Mouse (Mus musculus) R1 (cell line): ENCODE results near the gene Scrt2.
A peak's percentile ranks its signal among the peaks of the same experiment; 100 is the strongest.
"Not testable (repeated sequence)": the region's sequence is repeated elsewhere in the genome, so short reads cannot be mapped to it uniquely, and the experiment has no call there.

Source experiments
- DNase-seq: peaks from one replicate; pipeline ENCODE4 v3.0.0-alpha.2; 2018; ENCODE audit warnings: low read depth, low spot score

Gene Scrt2

GRCm38 (mm10) chr2:152080685-152081541 lies at the start of gene Scrt2:
Scrt2 (plus strand) TSS chr2:152081529.
- no peak for DNase-seq

- DNase-seq: no peak
Observed at GRCm38 (mm10) chr2:152040101-152040500, 41.2 kb upstream of the Scrt2 start.

GRCm38 (mm10) chr2:152047116-152048002 lies 34.0 kb upstream of the Scrt2 start:
- peak; percentile 14 for DNase-seq

GRCm38 (mm10) chr2:152048003-152048980 lies 33.0 kb upstream of the Scrt2 start:
- DNase-seq: peak; percentile 56

- peak; percentile 54 for DNase-seq
Observed at GRCm38 (mm10) chr2:152048981-152049441, 32.3 kb upstream of the Scrt2 start.

GRCm38 (mm10) chr2:152049611-152050270 lies 31.6 kb upstream of the Scrt2 start:
- DNase-seq: no peak

GRCm38 (mm10) chr2:152050316-152050715 lies 31.0 kb upstream of the Scrt2 start:
- DNase-seq: peak; percentile 23

GRCm38 (mm10) chr2:152051985-152052384 lies 29.3 kb upstream of the Scrt2 start:
- no peak for DNase-seq

- DNase-seq: no peak
Observed at GRCm38 (mm10) chr2:152055406-152055805, 25.9 kb upstream of the Scrt2 start.

GRCm38 (mm10) chr2:152056368-152057251 lies 24.7 kb upstream of the Scrt2 start:
- DNase-seq: no peak

GRCm38 (mm10) chr2:152057252-152057563 lies 24.1 kb upstream of the Scrt2 start:
- no peak for DNase-seq

GRCm38 (mm10) chr2:152062817-152063216 lies 18.5 kb upstream of the Scrt2 start:
- not testable (repeated sequence) for DNase-seq

- DNase-seq: no peak
Observed at GRCm38 (mm10) chr2:152068660-152069433, 12.5 kb upstream of the Scrt2 start.

GRCm38 (mm10) chr2:152069434-152069786 lies 11.9 kb upstream of the Scrt2 start:
- no peak for DNase-seq

GRCm38 (mm10) chr2:152069941-152070340 lies 11.4 kb upstream of the Scrt2 start:
- no peak for DNase-seq

- DNase-seq: no peak
Observed at GRCm38 (mm10) chr2:152074521-152074920, 6.8 kb upstream of the Scrt2 start.

GRCm38 (mm10) chr2:152075294-152075889 lies 5.9 kb upstream of the Scrt2 start:
- no peak for DNase-seq

GRCm38 (mm10) chr2:152077337-152077736 lies 4.0 kb upstream of the Scrt2 start:
- no peak for DNase-seq
